Mouse (Mus musculus) stomach, embryonic 15.5 days (tissue): ENCODE data around the gene Fras1. TPM values are rescaled to one million over a fixed set of nuclear protein-coding genes. Genes with fewer than 3 reads are reported as not detected.
A peak's percentile ranks its signal among the peaks of the same experiment; 100 is the strongest.

Experiments used
- ATAC-seq: fragments of 200-750 bp; cut with Nextera tagmentation; 2 replicates; pipeline ENCODE4 v1.8.0; 2017; ENCODE audit warnings: low read depth, moderate number of reproducible peaks, moderate TSS enrichment; ENCODE audit not compliant: insufficient read depth, low FRiP score
- H3K27ac ChIP-seq: fragments of 300-500 bp; sonication (generic); 2 replicates; pipeline ENCODE4 v1.5.1; 2015; ENCODE audit warnings: mild to moderate bottlenecking, inconsistent platforms
- H3K27me3 ChIP-seq: fragments of 300-500 bp; sonication (generic); replicated peaks from 2 replicates; pipeline ENCODE4 v1.6.1; 2015; ENCODE audit warnings: inconsistent platforms
- H3K36me3 ChIP-seq: fragments of 300-500 bp; sonication (generic); 2 replicates; pipeline ENCODE4 v1.6.1; 2015; ENCODE audit warnings: inconsistent platforms
- H3K4me1 ChIP-seq: fragments of 300-500 bp; sonication (generic); 2 replicates; pipeline ENCODE4 v1.6.1; 2015; ENCODE audit warnings: inconsistent platforms
- H3K4me2 ChIP-seq: fragments of 300-500 bp; sonication (generic); 2 replicates; pipeline ENCODE4 v1.6.1; 2015; ENCODE audit warnings: mild to moderate bottlenecking, inconsistent platforms
- H3K4me3 ChIP-seq: fragments of 300-500 bp; sonication (generic); replicated peaks from 2 replicates; pipeline ENCODE4 v1.5.1; 2015; ENCODE audit warnings: inconsistent platforms
- H3K9ac ChIP-seq: fragments of 300-500 bp; sonication (generic); 2 replicates; pipeline ENCODE4 v1.6.1; 2015; ENCODE audit warnings: inconsistent platforms
- H3K9me3 ChIP-seq: fragments of 300-500 bp; sonication (generic); 2 replicates; pipeline ENCODE4 v1.6.1; 2016; ENCODE audit warnings: inconsistent platforms
- WGBS: fragments of 180-500 bp; shearing (Covaris S2); methylation state at CpG from one replicate; pipeline ENCODE4 v1.1.7; 2015; 5-methylcytosine and 5-hydroxymethylcytosine counted together
- polyA plus RNA-seq: library from polyadenylated mRNA; unstranded; fragments of >200 nt; fragmentation: Nextera tagmentation; extraction: Ambion mirVana; gene quantifications from 2 replicates; pipeline ENCODE4 v1.2.1, GENCODE M21; 2015

The Fras1 gene
- 20.3 and 26.6 TPM in 2 replicates for polyA plus RNA-seq

DNA sequence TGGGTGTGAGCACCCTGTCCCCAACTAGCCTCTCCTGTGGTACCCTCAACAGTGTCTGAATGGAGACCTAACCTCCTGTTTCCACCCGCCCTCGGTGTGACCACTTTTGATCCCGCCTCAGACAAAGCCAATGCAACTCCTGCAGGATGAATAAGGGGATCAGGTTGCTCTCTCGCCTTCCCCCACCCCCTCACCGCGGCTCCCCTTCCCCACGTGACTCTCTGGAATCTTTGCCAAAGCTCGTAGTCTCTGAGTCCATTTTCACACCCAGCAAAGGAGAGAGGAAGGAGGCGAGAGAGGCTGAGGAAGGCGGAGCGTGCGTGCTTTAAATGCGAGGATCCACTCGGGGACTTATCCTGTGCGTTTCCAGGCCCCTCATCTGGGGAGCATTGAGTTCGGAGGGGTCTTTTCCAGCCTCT lies at the start of gene Fras1:
Gene Fras1, plus strand, starts transcription at position 389 of the 419 bp plus-strand sequence.
- peak within 1 kb of the TSS; percentile 72 for H3K27ac ChIP-seq

GRCm38 (mm10) chr5:96331048-96331737 lies 42.6 kb upstream of the Fras1 start:
- ATAC-seq: no peak
- Histone ChIP-seq H3K9ac (no peak overlapping the region), H3K4me3 (no peak overlapping the region), H3K4me1 (no peaks in the 10 kb centered on the region), H3K4me2 (no peak overlapping the region), H3K36me3 (no peaks in the 10 kb centered on the region), H3K27me3 (no peaks in the 10 kb centered on the region), H3K27ac (no peak overlapping the region), H3K9me3 (no peaks in the 10 kb centered on the region)
- 83% methylated on average over 25 of the region's 25 CpGs for WGBS

More for the DNA sequence above, at the start of gene Fras1:
- no peaks in the 10 kb centered on the region for H3K27me3 ChIP-seq
- peak within 1 kb of the TSS; percentile 67 for H3K9ac ChIP-seq
- H3K36me3 ChIP-seq: no peaks in the 10 kb centered on the region
- peak; percentile 54; the same call in 1 of the 2 replicates for ATAC-seq
- peak within 1 kb of the TSS; percentile 76 for H3K4me2 ChIP-seq
- no peaks in the 10 kb centered on the region for H3K9me3 ChIP-seq
- H3K4me1 ChIP-seq: peaks cover 5% of the 10 kb centered on the region
- WGBS: 0% methylated on average over 16 of the region's 16 CpGs
- peak within 1 kb of the TSS; percentile 62 for H3K4me3 ChIP-seq

DNA sequence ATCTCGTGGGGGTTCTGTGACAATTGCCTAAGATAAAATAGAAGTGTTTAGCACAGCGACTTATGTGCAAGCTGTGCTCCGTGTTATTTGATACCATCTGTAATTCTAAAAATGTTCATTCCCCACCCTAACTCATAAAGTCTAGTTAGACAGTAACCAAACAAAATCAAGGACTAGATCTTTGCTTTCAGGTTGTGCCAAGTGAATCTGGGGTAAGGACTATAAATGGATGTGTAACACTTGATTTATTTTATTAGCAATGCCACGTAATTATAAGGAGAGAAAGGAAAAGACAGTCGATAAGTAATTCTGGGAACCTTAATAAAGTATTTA lies 42.1 kb upstream of the Fras1 start:
- no peaks in the 10 kb centered on the region for H3K9me3 ChIP-seq
- no peak overlapping the region for H3K27ac ChIP-seq
- no peak for ATAC-seq
- H3K9ac ChIP-seq: no peak overlapping the region
- 68% methylated on average over 5 of the region's 5 CpGs for WGBS
- no peak overlapping the region for H3K4me3 ChIP-seq
- no peaks in the 10 kb centered on the region for H3K36me3 ChIP-seq
- H3K27me3 ChIP-seq: no peaks in the 10 kb centered on the region
- H3K4me1 ChIP-seq: no peaks in the 10 kb centered on the region
- H3K4me2 ChIP-seq: no peak overlapping the region

DNA sequence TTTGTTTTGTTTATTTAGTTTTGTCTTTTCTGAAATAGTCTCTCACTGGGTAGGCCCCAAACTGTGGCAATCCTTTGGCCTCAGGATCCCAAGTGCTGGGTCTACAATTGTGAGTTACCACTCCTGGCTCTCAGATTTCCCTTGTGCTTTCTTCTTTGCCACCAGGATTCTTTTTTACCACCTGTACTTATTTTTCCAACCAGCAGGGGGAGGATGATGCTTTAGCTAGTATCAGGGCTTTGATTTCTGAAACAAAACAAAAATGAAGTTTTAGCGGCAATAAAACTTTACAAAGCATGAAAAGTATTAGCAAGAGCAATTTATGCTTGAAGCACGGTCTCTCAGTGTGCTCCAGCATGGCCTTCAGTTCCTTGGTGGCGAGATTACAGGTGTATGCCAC lies 39.8 kb upstream of the Fras1 start:
- Histone ChIP-seq H3K9ac (no peak overlapping the region), H3K4me2 (no peak overlapping the region), H3K27ac (no peak overlapping the region), H3K36me3 (no peaks in the 10 kb centered on the region), H3K4me1 (no peaks in the 10 kb centered on the region), H3K27me3 (no peaks in the 10 kb centered on the region), H3K4me3 (no peak overlapping the region), H3K9me3 (no peaks in the 10 kb centered on the region)
- no peak for ATAC-seq
- WGBS: 68% methylated on average over 3 of the region's 3 CpGs

GRCm38 (mm10) chr5:96340564-96340963 lies 33.2 kb upstream of the Fras1 start:
- H3K27me3 ChIP-seq: no peaks in the 10 kb centered on the region
- no peak overlapping the region for H3K4me3 ChIP-seq
- H3K9ac ChIP-seq: no peak overlapping the region
- WGBS: 89% methylated on average over 6 of the region's 6 CpGs
- no peak overlapping the region for H3K4me2 ChIP-seq
- no peak overlapping the region for H3K27ac ChIP-seq
- H3K4me1 ChIP-seq: no peaks in the 10 kb centered on the region
- ATAC-seq: no peak
- no peaks in the 10 kb centered on the region for H3K36me3 ChIP-seq
- H3K9me3 ChIP-seq: no peaks in the 10 kb centered on the region

GRCm38 (mm10) chr5:96344983-96345382 lies 28.8 kb upstream of the Fras1 start:
- Histone ChIP-seq H3K9ac (no peak overlapping the region), H3K36me3 (no peaks in the 10 kb centered on the region), H3K27ac (no peak overlapping the region), H3K4me3 (no peak overlapping the region), H3K9me3 (no peaks in the 10 kb centered on the region), H3K4me2 (no peak overlapping the region), H3K4me1 (no peaks in the 10 kb centered on the region), H3K27me3 (no peaks in the 10 kb centered on the region)
- 77% methylated on average over 2 of the region's 2 CpGs for WGBS
- no peak for ATAC-seq

GRCm38 (mm10) chr5:96351963-96352362 lies 21.8 kb upstream of the Fras1 start:
- H3K4me1 ChIP-seq: no peaks in the 10 kb centered on the region
- no peak overlapping the region for H3K4me3 ChIP-seq
- H3K27ac ChIP-seq: no peak overlapping the region
- no peaks in the 10 kb centered on the region for H3K9me3 ChIP-seq
- no peaks in the 10 kb centered on the region for H3K36me3 ChIP-seq
- no peak overlapping the region for H3K9ac ChIP-seq
- no peak overlapping the region for H3K4me2 ChIP-seq
- H3K27me3 ChIP-seq: no peaks in the 10 kb centered on the region
- ATAC-seq: no peak

DNA sequence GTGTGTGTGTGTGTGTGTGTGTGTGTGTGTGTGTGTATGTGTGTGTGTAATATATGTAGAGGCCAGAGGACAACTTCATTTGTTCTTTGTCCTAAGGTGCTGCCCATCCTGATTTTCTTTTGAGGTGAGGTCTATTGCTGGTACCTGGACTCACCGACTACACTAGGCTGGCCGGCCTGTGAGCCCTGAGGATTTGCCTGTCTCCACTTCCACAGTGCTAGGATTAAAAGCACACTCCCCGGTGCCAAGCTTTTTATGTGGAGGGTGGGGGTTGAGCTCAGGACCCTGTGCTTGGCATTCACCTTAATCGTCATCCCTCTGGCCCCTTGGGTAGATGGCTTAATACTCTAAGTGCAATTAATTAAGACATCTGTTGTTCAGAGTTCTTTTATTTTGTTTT lies 9.8 kb upstream of the Fras1 start:
- Histone ChIP-seq H3K4me2 (no peak overlapping the region), H3K36me3 (no peaks in the 10 kb centered on the region), H3K9me3 (no peaks in the 10 kb centered on the region), H3K27me3 (no peaks in the 10 kb centered on the region), H3K4me1 (no peaks in the 10 kb centered on the region), H3K27ac (no peak overlapping the region), H3K9ac (no peak overlapping the region), H3K4me3 (no peak overlapping the region)
- WGBS: 69% methylated on average over 4 of the region's 4 CpGs
- ATAC-seq: no peak

GRCm38 (mm10) chr5:96365590-96365989 lies 8.2 kb upstream of the Fras1 start:
- WGBS: 69% methylated on average over 5 of the region's 5 CpGs
- no peak for ATAC-seq

GRCm38 (mm10) chr5:96367260-96367659 lies 6.5 kb upstream of the Fras1 start:
- no peaks in the 10 kb centered on the region for H3K27me3 ChIP-seq
- ATAC-seq: no peak
- H3K9ac ChIP-seq: no peak overlapping the region
- H3K4me2 ChIP-seq: no peak overlapping the region
- no peak overlapping the region for H3K4me3 ChIP-seq
- H3K4me1 ChIP-seq: no peaks in the 10 kb centered on the region
- H3K9me3 ChIP-seq: no peaks in the 10 kb centered on the region
- no peaks in the 10 kb centered on the region for H3K36me3 ChIP-seq
- H3K27ac ChIP-seq: no peak overlapping the region

More at GRCm38 (mm10) chr5:96365590-96365989, 8.2 kb upstream of the Fras1 start:
- Histone ChIP-seq H3K36me3 (no peaks in the 10 kb centered on the region), H3K9me3 (no peaks in the 10 kb centered on the region), H3K4me3 (no peak overlapping the region), H3K4me1 (no peaks in the 10 kb centered on the region), H3K9ac (no peak overlapping the region), H3K27ac (no peak overlapping the region), H3K27me3 (no peaks in the 10 kb centered on the region), H3K4me2 (no peak overlapping the region)

GRCm38 (mm10) chr5:96373106-96373505 lies 649 bp upstream of the Fras1 start:
- Histone ChIP-seq H3K4me2 (peak overlapping the region; percentile 76), H3K27ac (0 out of 2 replicates have a peak overlapping the region, but pooled peaks have one; percentile 72), H3K9ac (0 out of 2 replicates have a peak overlapping the region, but pooled peaks have one; percentile 67), H3K4me3 (peak overlapping the region; percentile 62), H3K9me3 (no peaks in the 10 kb centered on the region), H3K4me1 (peaks cover 5% of the 10 kb centered on the region), H3K36me3 (no peaks in the 10 kb centered on the region), H3K27me3 (no peaks in the 10 kb centered on the region)
- no peak for ATAC-seq
- 32% methylated on average over 6 of the region's 6 CpGs for WGBS

DNA sequence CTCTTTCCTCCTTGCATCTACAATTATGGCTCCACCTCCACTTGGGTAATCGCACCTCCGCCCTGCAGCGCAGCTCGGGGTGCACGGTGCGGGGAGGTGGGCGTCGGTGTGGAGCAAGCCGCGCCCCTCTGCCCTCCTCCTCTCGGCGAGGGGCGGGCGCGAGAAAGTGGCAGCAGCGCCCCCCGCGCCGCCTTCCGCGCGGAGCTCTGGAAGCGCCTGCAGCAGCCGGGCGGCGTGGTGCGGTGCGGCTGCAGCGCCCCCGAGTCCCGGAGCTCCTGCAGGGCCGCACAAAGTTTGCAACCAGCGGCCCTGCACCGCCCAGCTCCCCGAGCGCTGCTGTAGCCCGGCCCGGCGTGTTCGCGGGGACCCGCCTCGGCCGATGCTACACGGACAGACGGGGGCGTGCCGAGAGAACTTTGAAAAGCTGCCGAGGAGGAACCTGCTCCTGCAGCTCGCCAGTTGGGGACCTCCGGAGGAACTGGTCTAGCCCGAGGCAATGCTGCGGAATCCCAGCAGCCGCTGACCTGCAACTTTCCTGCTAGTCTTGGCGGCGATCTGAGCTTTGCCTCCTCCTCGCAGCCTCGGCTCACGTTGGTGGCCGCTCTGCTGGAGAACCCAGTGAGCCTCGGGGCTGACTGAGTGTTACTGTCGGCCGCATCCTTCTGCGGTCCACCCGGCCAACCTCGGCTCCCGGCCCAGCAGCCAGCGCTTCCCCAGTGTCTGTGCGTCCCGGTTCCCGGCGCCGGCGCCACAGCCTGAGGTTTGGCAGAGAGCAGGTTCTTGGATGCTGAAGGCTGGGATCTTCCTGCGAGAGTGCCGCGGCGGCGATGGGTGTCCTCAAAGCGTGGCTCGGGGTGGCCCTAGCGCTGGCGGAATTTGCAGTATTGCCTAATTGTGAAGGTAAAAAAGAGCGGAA lies 489 bp downstream of the Fras1 start:
- no peaks in the 10 kb centered on the region for H3K27me3 ChIP-seq
- peak overlapping the region; percentile 67 for H3K9ac ChIP-seq
- H3K27ac ChIP-seq: peak overlapping the region; percentile 72
- H3K4me3 ChIP-seq: peak overlapping the region; percentile 62
- H3K4me1 ChIP-seq: peaks cover 5% of the 10 kb centered on the region
- peak; percentile 90 for ATAC-seq
- H3K4me2 ChIP-seq: peak overlapping the region; percentile 76
- under 1% methylated on average over 83 of the region's 84 CpGs for WGBS
- no peaks in the 10 kb centered on the region for H3K9me3 ChIP-seq
- H3K36me3 ChIP-seq: no peaks in the 10 kb centered on the region
